Mouse (Mus musculus) ES-E14 (cell line): ENCODE results near the gene Cdc40.

ENCODE experiments used
- CHD2 ChIP-seq: IDR thresholded peaks from 2 replicates; pipeline ENCODE4 v1.6.1; 2014; ENCODE audit warnings: mild to moderate bottlenecking, low read depth, low read length, inconsistent platforms
- HCFC1 ChIP-seq: IDR thresholded peaks from 2 replicates; pipeline ENCODE4 v1.6.1; 2012; ENCODE audit warnings: low read length, inconsistent platforms, borderline replicate concordance; ENCODE audit not compliant: insufficient read depth
- MAFK ChIP-seq: IDR thresholded peaks from 2 replicates; pipeline ENCODE4 v1.6.1; 2014; ENCODE audit warnings: mild to moderate bottlenecking, low read depth, low read length, inconsistent platforms; ENCODE audit not compliant: insufficient read depth
- ZC3H11A ChIP-seq: IDR thresholded peaks from 2 replicates; pipeline ENCODE4 v1.6.1; 2012; ENCODE audit warnings: low read depth, mild to moderate bottlenecking, inconsistent platforms, low read length, borderline replicate concordance
- ZNF384 ChIP-seq: IDR thresholded peaks from 2 replicates; pipeline ENCODE4 v1.6.1; 2012; ENCODE audit warnings: low read depth, low read length, inconsistent platforms

GRCm38 (mm10) chr10:40910811-40911210, 27.7 kb upstream of the Cdc40 start:
- no peak for TF ChIP-seq CHD2
- TF ChIP-seq ZNF384, result no peak
- no peak for TF ChIP-seq MAFK
- no peak for TF ChIP-seq ZC3H11A
- no peak for TF ChIP-seq HCFC1
